ENCODE assay signal across 9 mouse cellular contexts in genomic region chr7:145198223-145198714, GRCm38 (mm10). TPM values are rescaled to one million over a fixed set of nuclear protein-coding genes. Genes with fewer than 3 reads are reported as not detected.
A peak's percentile ranks its signal among the peaks of the same experiment; 100 is the strongest.
DNase-seq lines count a peak whose midpoint lies in the region; ATAC-seq lines count a peak whose summit lies in the region.
"Had no signal": no experiment of that assay in that cellular context is flagged by ENCODE, and none has a peak within 500 bp of the region (broad histone marks: within the 10 kb centered on the region; RNA-seq: fewer than 3 reads in every experiment).

No protein-coding gene starts in this region.

- peak overlapping the region; percentile 73 for H3K27ac ChIP-seq in lung, embryonic 15.5 days
- peak overlapping the region; percentile 66 for H3K27ac ChIP-seq in embryonic facial prominence, embryonic 10.5 days (replicated peaks)
- peak overlapping the region; percentile 92 to 95 for H3K27ac ChIP-seq in heart, embryonic 14.5 days (replicated peaks in 1 of 2; ENCODE audit: control insufficient read depth in 1 of 2, insufficient read depth in 1 of 2, low read depth in 2 of 2, low read length in 2 of 2)

- peak; percentile 44 for ATAC-seq in lung, embryonic 15.5 days (ENCODE audit: borderline replicate concordance, extremely low read depth, low FRiP score, low TSS enrichment)
- ATAC-seq in heart, embryonic 14.5 days (ENCODE audit: insufficient number of reproducible peaks, insufficient read depth, low FRiP score, low read depth): peak; percentile 83

- H3K9ac ChIP-seq in lung, embryonic 15.5 days: no peak overlapping the region
- H3K9ac ChIP-seq in heart, embryonic 14.5 days (ENCODE audit: low read length): peak overlapping the region; percentile 48; the same call in 1 of the 2 replicates

- no peak overlapping the region for H3K4me2 ChIP-seq in lung, embryonic 15.5 days
- H3K4me2 ChIP-seq in heart, embryonic 14.5 days (ENCODE audit: low read length): peak overlapping the region; percentile 7

- no peak for DNase-seq in lung, adult 18-20 months
- DNase-seq in embryonic facial prominence, embryonic 10.5 days (ENCODE audit: low spot score): no peak
- peak; percentile 35 for DNase-seq in lung, postnatal 14 days
- DNase-seq in thymus, postnatal 4 days: no peak
- DNase-seq in thymus, postnatal 36 days: no peak
- no peak for DNase-seq in urinary bladder, postnatal 36 days (ENCODE audit: low spot score in 2 of 2)

- peaks cover 36% of the 10 kb centered on the region for H3K4me1 ChIP-seq in lung, embryonic 15.5 days
- peaks cover 31% of the 10 kb centered on the region for H3K4me1 ChIP-seq in embryonic facial prominence, embryonic 10.5 days
- H3K4me1 ChIP-seq in heart, embryonic 14.5 days (ENCODE audit: control insufficient read depth in 2 of 2, insufficient read depth in 2 of 2, low read length in 2 of 2): peaks cover 45 to 51% of the 10 kb centered on the region in 2 experiments

- peaks cover 3% of the 10 kb centered on the region; the same call in 1 of the 2 replicates for H3K9me3 ChIP-seq in lung, embryonic 15.5 days
- H3K9me3 ChIP-seq in embryonic facial prominence, embryonic 10.5 days: peaks cover 8% of the 10 kb centered on the region; the same call in 1 of the 2 replicates
- H3K9me3 ChIP-seq in heart, embryonic 14.5 days (ENCODE audit: control insufficient read depth, low read length): 0 out of 2 replicates have a peak, but pooled peaks cover 4% of the 10 kb centered on the region

- H3K36me3 ChIP-seq in lung, embryonic 15.5 days: no peaks in the 10 kb centered on the region
- no peaks in the 10 kb centered on the region for H3K36me3 ChIP-seq in embryonic facial prominence, embryonic 10.5 days (replicated peaks)
- H3K36me3 ChIP-seq in heart, embryonic 14.5 days (ENCODE audit: control insufficient read depth, insufficient read depth, low read length): no peaks in the 10 kb centered on the region

- H3K27me3 ChIP-seq in lung, embryonic 15.5 days: no peaks in the 10 kb centered on the region
- peaks cover 14% of the 10 kb centered on the region; the same call in 1 of the 2 replicates for H3K27me3 ChIP-seq in embryonic facial prominence, embryonic 10.5 days (replicated peaks; ENCODE audit: low read depth, poor library complexity, severe bottlenecking)
- H3K27me3 ChIP-seq in heart, embryonic 14.5 days (ENCODE audit: control insufficient read depth, insufficient read depth, low read length): no peaks in the 10 kb centered on the region

- WGBS in lung, embryonic 15.5 days: 21% methylated on average over 4 of the region's 4 CpGs
- 63% methylated on average over 4 of the region's 4 CpGs for WGBS in embryonic facial prominence, embryonic 10.5 days
- WGBS in heart, embryonic 14.5 days: 9% methylated on average over 4 of the region's 4 CpGs

- H3K4me3 ChIP-seq in lung, embryonic 15.5 days: no peak overlapping the region
- no peak overlapping the region for H3K4me3 ChIP-seq in embryonic facial prominence, embryonic 10.5 days
- no peak overlapping the region for H3K4me3 ChIP-seq in heart, embryonic 14.5 days (ENCODE audit: control insufficient read depth in 1 of 2, insufficient read depth in 1 of 2, low read depth in 1 of 2, low read length in 2 of 2)
- H3K4me3 ChIP-seq: megakaryocyte, embryonic 14.5 days had no signal

RNA-seq across cellular contexts. Expression of gene 1810010D01Rik, which starts 9.7 kb away (rescaled TPM):
- polyA plus RNA-seq in lung, embryonic 15.5 days (2015; fragmentation: Nextera tagmentation; extraction: Ambion mirVana): 0.30 and 0.33 TPM in 2 replicates
- 0.72 TPM in 1 of 2 replicates, not detected in the other for polyA plus RNA-seq in embryonic facial prominence, embryonic 10.5 days (2016; fragmentation: Nextera tagmentation; extraction: Ambion mirVana)
- polyA plus RNA-seq in heart, embryonic 14.5 days (2014; fragmentation: Nextera tagmentation; extraction: Ambion mirVana): 0.23 TPM in 1 of 2 replicates, not detected in the other
